Mouse (Mus musculus): Measurements from ENCODE around the gene Gmppa. TPM values are rescaled to one million over a fixed set of nuclear protein-coding genes. Genes with fewer than 3 reads are reported as not detected.

Gmppa gene
- 31.7 and 35.4 TPM in 2 replicates for polyA plus RNA-seq (2012; rRNA removed)

GRCm38 (mm10) chr1:75435475-75436328, at the start of gene Gmppa:
Gene Gmppa, plus strand, starts transcription at chr1:75435930.

GRCm38 (mm10) chr1:75450314-75451005, 14.7 kb downstream of the Gmppa start, which contains the start of gene Asic4:
Gene Asic4, plus strand, starts transcription at chr1:75450436.

GRCm38 (mm10) chr1:75478916-75479634, 43.3 kb downstream of the Gmppa start, which contains the start of the genes Chpf and Tmem198:
Gene Chpf, minus strand, starts transcription at chr1:75479307.
Gene Tmem198, plus strand, starts transcription at chr1:75479532.

Other genes with a start within 250 kb of the Gmppa start
- 8.0 and 8.3 TPM in 2 replicates for gene Ankzf1, start 243.8 kb upstream of the Gmppa start, polyA plus RNA-seq (2012; rRNA removed)
- gene Atg9a, start 243.7 kb upstream of the Gmppa start, polyA plus RNA-seq (2012; rRNA removed) = 15.8 and 16.8 TPM in 2 replicates
- 4.6 and 4.7 TPM in 2 replicates for gene Glb1l, start 225.1 kb upstream of the Gmppa start, polyA plus RNA-seq (2012; rRNA removed)
- gene Stk16, start 225.1 kb upstream of the Gmppa start, polyA plus RNA-seq (2012; rRNA removed) = 81.9 and 89.8 TPM in 2 replicates
- gene Tuba4a, start 216.1 kb upstream of the Gmppa start, polyA plus RNA-seq (2012; rRNA removed) = 98.6 and 185 TPM in 2 replicates
- gene A630095N17Rik, start 203.8 kb upstream of the Gmppa start, polyA plus RNA-seq (2012; rRNA removed) = not detected in 2 replicates
- 17.4 and 23.0 TPM in 2 replicates for gene Dnajb2, start 199.5 kb upstream of the Gmppa start, polyA plus RNA-seq (2012; rRNA removed)
- gene Ptprn, start 171.4 kb upstream of the Gmppa start, polyA plus RNA-seq (2012; rRNA removed) = 0.14 and 0.23 TPM in 2 replicates
- gene Resp18, start 157.5 kb upstream of the Gmppa start, polyA plus RNA-seq (2012; rRNA removed) = not detected in 2 replicates
- gene Dnpep, start 117.9 kb upstream of the Gmppa start, polyA plus RNA-seq (2012; rRNA removed) = 32.9 and 37.6 TPM in 2 replicates
- 1.1 and 2.3 TPM in 2 replicates for gene Des, start 75.6 kb upstream of the Gmppa start, polyA plus RNA-seq (2012; rRNA removed)
- gene Speg, start 60.6 kb upstream of the Gmppa start, polyA plus RNA-seq (2012; rRNA removed) = 6.7 and 7.5 TPM in 2 replicates
- gene Asic4, start 14.5 kb downstream of the Gmppa start, polyA plus RNA-seq (2012; rRNA removed) = 0.03 and 0.06 TPM in 2 replicates
- 3.7 and 4.0 TPM in 2 replicates for gene Chpf, start 43.4 kb downstream of the Gmppa start, polyA plus RNA-seq (2012; rRNA removed)
- gene Tmem198, start 43.6 kb downstream of the Gmppa start, polyA plus RNA-seq (2012; rRNA removed) = 0.09 and 0.12 TPM in 2 replicates
- gene Obsl1, start 70.5 kb downstream of the Gmppa start, polyA plus RNA-seq (2012; rRNA removed) = 8.2 and 10.1 TPM in 2 replicates
- gene Inha, start 71.1 kb downstream of the Gmppa start, polyA plus RNA-seq (2012; rRNA removed) = 1.4 and 1.5 TPM in 2 replicates
- 5.3 and 6.2 TPM in 2 replicates for gene Stk11ip, start 85.6 kb downstream of the Gmppa start, polyA plus RNA-seq (2012; rRNA removed)
- 0.96 and 0.97 TPM in 2 replicates for gene Slc4a3, start 110.3 kb downstream of the Gmppa start, polyA plus RNA-seq (2012; rRNA removed)

All from liver, embryonic 14 days (tissue).